In genomic region chr10:83805201-83805718, GRCm38 (mm10) we compare ENCODE assay signal across 8 mouse cellular contexts.
DNase-seq lines count a peak whose midpoint lies in the region; ATAC-seq and TF ChIP-seq lines count a peak whose summit lies in the region.

No protein-coding gene starts in this region.

- H3K9me3 ChIP-seq in embryonic facial prominence, embryonic 11.5 days (replicated peaks; ENCODE audit: control insufficient read depth, low read length) = no peaks in the 10 kb centered on the region; the same call in 1 of the 2 replicates
- H3K9me3 ChIP-seq in heart, embryonic 16.5 days (replicated peaks; ENCODE audit: control insufficient read depth, low read length) = no peaks in the 10 kb centered on the region
- H3K9me3 ChIP-seq in kidney, postnatal 0 days (replicated peaks; ENCODE audit: low read length) = no peaks in the 10 kb centered on the region

- no peak for TF ChIP-seq CTCF in kidney, postnatal 0 days (IDR thresholded peaks at IDR 0.05; ENCODE audit: low read depth)

- H3K36me3 ChIP-seq in embryonic facial prominence, embryonic 11.5 days (replicated peaks; ENCODE audit: control insufficient read depth, insufficient read depth, low read depth, low read length) = no peaks in the 10 kb centered on the region
- no peaks in the 10 kb centered on the region for H3K36me3 ChIP-seq in heart, embryonic 16.5 days (ENCODE audit: control insufficient read depth, insufficient read depth)
- H3K36me3 ChIP-seq in kidney, postnatal 0 days (ENCODE audit: insufficient read depth, low read length) = no peaks in the 10 kb centered on the region

- DNase-seq in 416B (ENCODE audit: low read depth) = peak; percentile 63
- DNase-seq in embryonic facial prominence, embryonic 11.5 days (ENCODE audit: low spot score) = peak; percentile 84
- peak; percentile 84 for DNase-seq in kidney, postnatal 0 days (ENCODE audit: low spot score)
- DNase-seq in lung, postnatal 4 days = peak; percentile 72 to 83
- DNase-seq in frontal cortex, postnatal 14 days (ENCODE audit: low spot score in 2 of 2) = no peak
- DNase-seq in ovary, adult 18-20 months (ENCODE audit: low spot score) = no peak

- WGBS in embryonic facial prominence, embryonic 11.5 days = 31% methylated on average over 11 of the region's 11 CpGs
- WGBS in heart, embryonic 16.5 days = 17% methylated on average over 11 of the region's 11 CpGs
- 12% methylated on average over 11 of the region's 11 CpGs for WGBS in kidney, postnatal 0 days

- H3K4me2 ChIP-seq in embryonic facial prominence, embryonic 11.5 days (ENCODE audit: low read depth, low read length) = no peak overlapping the region
- H3K4me2 ChIP-seq in heart, embryonic 16.5 days (ENCODE audit: low read depth, low read length) = peak overlapping the region; percentile 25
- peak overlapping the region; percentile 10; the same call in 1 of the 2 replicates for H3K4me2 ChIP-seq in kidney, postnatal 0 days (ENCODE audit: low read length)

- no peak overlapping the region for H3K9ac ChIP-seq in embryonic facial prominence, embryonic 11.5 days (replicated peaks; ENCODE audit: low read length)
- H3K9ac ChIP-seq in heart, embryonic 16.5 days (ENCODE audit: low read length) = no peak overlapping the region
- H3K9ac ChIP-seq in kidney, postnatal 0 days (ENCODE audit: low read depth, low read length) = no peak overlapping the region

- no peaks in the 10 kb centered on the region for H3K27me3 ChIP-seq in embryonic facial prominence, embryonic 11.5 days (ENCODE audit: control insufficient read depth, insufficient read depth, low read length)
- no peaks in the 10 kb centered on the region for H3K27me3 ChIP-seq in heart, embryonic 16.5 days (ENCODE audit: control insufficient read depth, insufficient read depth, low read length)
- H3K27me3 ChIP-seq in kidney, postnatal 0 days (ENCODE audit: insufficient read depth, low read length) = no peaks in the 10 kb centered on the region

- ATAC-seq in embryonic facial prominence, embryonic 11.5 days (replicated peaks; ENCODE audit: insufficient number of reproducible peaks, low FRiP score, low TSS enrichment, low read depth) = peak; percentile 82
- peak; percentile 93 for ATAC-seq in heart, embryonic 16.5 days (replicated peaks; ENCODE audit: extremely low read depth, insufficient read depth, low FRiP score)
- ATAC-seq in kidney, postnatal 0 days (replicated peaks; ENCODE audit: low FRiP score, low read depth) = no peak; the same call in 1 of the 2 replicates
- no peak for ATAC-seq in activated CD4-positive, CD25-positive, alpha-beta regulatory T cell, adult 4 months

- no peaks in the 10 kb centered on the region; the same call in 1 of the 2 replicates for H3K4me1 ChIP-seq in embryonic facial prominence, embryonic 11.5 days (ENCODE audit: control insufficient read depth, insufficient read depth, low read length)
- peaks cover 9% of the 10 kb centered on the region for H3K4me1 ChIP-seq in heart, embryonic 16.5 days (ENCODE audit: control insufficient read depth, insufficient read depth, low read length)
- 0 out of 2 replicates have a peak, but pooled peaks cover 15% of the 10 kb centered on the region for H3K4me1 ChIP-seq in kidney, postnatal 0 days (replicated peaks; ENCODE audit: insufficient read depth, low read length)

- H3K4me3 ChIP-seq in embryonic facial prominence, embryonic 11.5 days (ENCODE audit: low read depth, low read length) = no peak overlapping the region
- H3K4me3 ChIP-seq in heart, embryonic 16.5 days (ENCODE audit: low read length) = no peak overlapping the region
- H3K4me3 ChIP-seq in kidney, postnatal 0 days (replicated peaks; ENCODE audit: low read depth, low read length) = no peak overlapping the region

- H3K27ac ChIP-seq in embryonic facial prominence, embryonic 11.5 days (replicated peaks; ENCODE audit: low read depth, low read length) = peak overlapping the region; percentile 72
- peak overlapping the region; percentile 69 for H3K27ac ChIP-seq in heart, embryonic 16.5 days (ENCODE audit: low read length)
- peak overlapping the region; percentile 37 for H3K27ac ChIP-seq in kidney, postnatal 0 days

Comparison
In these comparisons a context has a peak if more than half of its experiments do, and no peak if none do; other contexts are left out.
1. DNase-seq: peak in 416B (single experiment), embryonic facial prominence, embryonic 11.5 days (single experiment), kidney, postnatal 0 days (single experiment) and lung, postnatal 4 days (2 of 2); none in frontal cortex, postnatal 14 days (0 of 2) and ovary, adult 18-20 months (single experiment).
2. ATAC-seq: peak in embryonic facial prominence, embryonic 11.5 days (single experiment) and heart, embryonic 16.5 days (single experiment); none in kidney, postnatal 0 days (single experiment) and activated CD4-positive, CD25-positive, alpha-beta regulatory T cell, adult 4 months (single experiment).
3. Peak in every context shown above with its lines, with median percentiles within 50 percentile points of each other: H3K27ac ChIP-seq.